Mouse (Mus musculus) midbrain, embryonic 15.5 days (tissue): ENCODE measurements around the gene Psd4. TPM values are rescaled to one million over a fixed set of nuclear protein-coding genes. Genes with fewer than 3 reads are reported as not detected.

Experiments
- ATAC-seq: fragments of 200-750 bp; cut with Nextera tagmentation; replicated peaks from 2 replicates; pipeline ENCODE4 v1.8.0; 2017; ENCODE audit warnings: moderate TSS enrichment
- H3K27ac ChIP-seq: fragments of 300-500 bp; sonication (generic); 2 replicates; pipeline ENCODE4 v1.5.1; 2015; ENCODE audit warnings: mild to moderate bottlenecking, inconsistent platforms
- H3K27me3 ChIP-seq: fragments of 300-500 bp; sonication (generic); replicated peaks from 2 replicates; pipeline ENCODE4 v1.6.1; 2015; ENCODE audit warnings: inconsistent platforms
- H3K36me3 ChIP-seq: fragments of 300-500 bp; sonication (generic); replicated peaks from 2 replicates; pipeline ENCODE4 v1.6.1; 2015; ENCODE audit warnings: inconsistent platforms
- H3K4me1 ChIP-seq: fragments of 300-500 bp; sonication (generic); 2 replicates; pipeline ENCODE4 v1.6.1; 2015; ENCODE audit warnings: inconsistent platforms
- H3K4me2 ChIP-seq: fragments of 300-500 bp; sonication (generic); 2 replicates; pipeline ENCODE4 v1.6.1; 2015; ENCODE audit warnings: inconsistent platforms, mild to moderate bottlenecking, moderate library complexity
- H3K4me3 ChIP-seq: fragments of 300-500 bp; sonication (generic); 2 replicates; pipeline ENCODE4 v1.5.1; 2015; ENCODE audit warnings: mild to moderate bottlenecking, inconsistent platforms
- H3K9ac ChIP-seq: fragments of 300-500 bp; sonication (generic); 2 replicates; pipeline ENCODE4 v1.6.1; 2015; ENCODE audit warnings: mild to moderate bottlenecking, inconsistent platforms
- H3K9me3 ChIP-seq: fragments of 300-500 bp; sonication (generic); 2 replicates; pipeline ENCODE4 v1.6.1; 2016; ENCODE audit warnings: inconsistent platforms
- WGBS: fragments of 180-500 bp; shearing (Covaris S2); methylation state at CpG from one replicate; pipeline ENCODE4 v1.1.7; 2015; ENCODE audit warnings: mixed read lengths; 5-methylcytosine and 5-hydroxymethylcytosine counted together
- polyA plus RNA-seq: library from polyadenylated mRNA; unstranded; fragments of >200 nt; fragmentation: Nextera tagmentation; extraction: Ambion mirVana; gene quantifications from 2 replicates; pipeline ENCODE4 v1.2.1, GENCODE M21; 2015

The Psd4 gene
- polyA plus RNA-seq, 1 experiment from 2014 or later = 0.72 TPM

DNA sequence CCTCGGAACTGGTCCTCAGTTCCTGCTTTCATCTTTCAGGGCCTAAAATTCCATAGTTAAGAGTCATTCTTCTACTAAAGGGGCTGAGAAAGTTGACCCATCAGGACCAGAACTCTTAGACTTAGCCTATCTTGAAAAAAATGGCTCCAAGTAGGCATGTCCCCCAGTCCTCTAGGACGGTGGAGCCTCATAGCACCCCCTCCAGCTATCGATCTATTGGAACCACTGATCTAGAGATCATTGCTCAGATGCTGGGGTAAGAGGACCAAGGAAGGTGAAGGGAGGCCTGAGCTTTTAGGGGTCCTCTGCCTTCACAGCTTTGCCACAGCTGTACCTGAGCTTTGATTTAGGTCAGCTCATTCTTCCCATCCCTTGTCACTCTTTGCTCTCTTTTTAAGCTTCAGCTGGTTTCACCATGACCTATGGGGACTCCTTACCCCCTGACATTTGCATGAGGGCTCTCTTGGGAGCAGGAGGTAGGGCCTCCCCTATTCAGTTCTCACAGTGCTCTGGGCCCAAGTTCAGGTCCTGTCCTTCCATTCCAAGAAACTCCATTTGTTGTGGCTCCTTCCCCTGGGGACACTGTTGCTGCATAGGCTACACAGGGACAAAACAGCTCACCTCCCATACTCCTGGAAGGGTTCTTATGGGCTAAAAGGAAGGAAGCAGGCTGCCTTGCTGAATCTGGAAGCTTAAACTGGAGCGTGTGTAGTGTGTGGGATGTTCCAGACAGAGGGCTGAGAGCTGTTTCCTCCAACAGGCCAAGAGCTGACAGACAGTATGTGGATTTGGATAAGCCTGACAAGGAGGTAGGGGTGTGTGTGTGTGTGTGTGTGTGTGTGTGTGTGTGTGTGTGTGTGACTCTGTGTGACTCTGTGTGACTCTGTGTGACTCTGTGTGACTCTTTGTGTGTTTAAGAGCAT, 20.2 kb downstream of the Psd4 start:
- H3K4me2 ChIP-seq = no peak overlapping the region
- H3K4me1 ChIP-seq = no peaks in the 10 kb centered on the region
- no peaks in the 10 kb centered on the region for H3K27me3 ChIP-seq
- no peaks in the 10 kb centered on the region for H3K9me3 ChIP-seq
- no peak overlapping the region for H3K9ac ChIP-seq
- ATAC-seq = no peak
- H3K36me3 ChIP-seq = no peaks in the 10 kb centered on the region
- H3K27ac ChIP-seq = no peak overlapping the region
- no peak overlapping the region for H3K4me3 ChIP-seq
- 95% methylated on average over 4 of the region's 4 CpGs for WGBS

DNA sequence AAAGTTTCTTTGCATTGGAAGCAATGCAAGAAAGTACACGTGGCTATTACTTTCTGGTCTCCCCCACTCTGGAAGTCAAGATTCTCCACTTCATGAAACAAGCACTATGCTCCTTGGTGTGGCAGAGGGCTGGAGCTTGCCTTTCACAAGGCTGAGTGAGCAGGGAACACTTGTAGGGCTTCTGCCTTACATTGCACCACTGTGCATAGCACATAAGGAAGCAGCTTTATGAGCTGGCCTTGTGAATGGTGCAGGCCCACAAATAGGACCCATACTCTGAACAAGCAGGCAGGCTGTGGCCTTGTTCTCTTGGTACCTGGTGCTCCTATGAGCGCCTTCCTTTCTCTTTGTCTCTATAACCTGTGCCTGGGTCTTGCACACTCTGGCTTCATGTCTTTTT, 25.9 kb downstream of the Psd4 start:
- H3K4me2 ChIP-seq = no peak overlapping the region
- H3K9me3 ChIP-seq = no peaks in the 10 kb centered on the region
- ATAC-seq = no peak
- H3K4me3 ChIP-seq = no peak overlapping the region
- H3K9ac ChIP-seq = no peak overlapping the region
- 83% methylated on average over 2 of the region's 2 CpGs for WGBS
- no peak overlapping the region for H3K27ac ChIP-seq
- no peaks in the 10 kb centered on the region for H3K4me1 ChIP-seq
- H3K27me3 ChIP-seq = no peaks in the 10 kb centered on the region
- H3K36me3 ChIP-seq = no peaks in the 10 kb centered on the region

- H3K4me1 ChIP-seq = no peaks in the 10 kb centered on the region
- 18% methylated on average over 2 of the region's 2 CpGs for WGBS
- no peak for ATAC-seq
- no peak overlapping the region for H3K4me3 ChIP-seq
- no peaks in the 10 kb centered on the region for H3K9me3 ChIP-seq
- no peaks in the 10 kb centered on the region for H3K27me3 ChIP-seq
- H3K36me3 ChIP-seq = no peaks in the 10 kb centered on the region
- H3K4me2 ChIP-seq = no peak overlapping the region
- H3K9ac ChIP-seq = no peak overlapping the region
- H3K27ac ChIP-seq = no peak overlapping the region
These were observed 29.7 kb downstream of the Psd4 start for GRCm38 (mm10) chr2:24397115-24397514.

GRCm38 (mm10) chr2:24400711-24401110, 33.3 kb downstream of the Psd4 start:
- Histone ChIP-seq H3K27ac (no peak overlapping the region), H3K9ac (no peak overlapping the region), H3K27me3 (no peaks in the 10 kb centered on the region), H3K4me2 (no peak overlapping the region), H3K36me3 (no peaks in the 10 kb centered on the region), H3K4me1 (peaks cover 6% of the 10 kb centered on the region), H3K9me3 (no peaks in the 10 kb centered on the region), H3K4me3 (no peak overlapping the region)
- 91% methylated on average over 3 of the region's 3 CpGs for WGBS
- no peak for ATAC-seq

GRCm38 (mm10) chr2:24405345-24406012, 38.1 kb downstream of the Psd4 start:
- Histone ChIP-seq H3K4me2 (peak overlapping the region; percentile 55), H3K36me3 (no peaks in the 10 kb centered on the region), H3K27ac (no peak overlapping the region), H3K9me3 (no peaks in the 10 kb centered on the region), H3K4me1 (peaks cover 6% of the 10 kb centered on the region), H3K27me3 (no peaks in the 10 kb centered on the region; the same call in 1 of the 2 replicates), H3K4me3 (peak overlapping the region; percentile 21), H3K9ac (peak overlapping the region; percentile 41; the same call in 1 of the 2 replicates)
- WGBS = 11% methylated on average over 23 of the region's 23 CpGs
- peak; percentile 83 for ATAC-seq

DNA sequence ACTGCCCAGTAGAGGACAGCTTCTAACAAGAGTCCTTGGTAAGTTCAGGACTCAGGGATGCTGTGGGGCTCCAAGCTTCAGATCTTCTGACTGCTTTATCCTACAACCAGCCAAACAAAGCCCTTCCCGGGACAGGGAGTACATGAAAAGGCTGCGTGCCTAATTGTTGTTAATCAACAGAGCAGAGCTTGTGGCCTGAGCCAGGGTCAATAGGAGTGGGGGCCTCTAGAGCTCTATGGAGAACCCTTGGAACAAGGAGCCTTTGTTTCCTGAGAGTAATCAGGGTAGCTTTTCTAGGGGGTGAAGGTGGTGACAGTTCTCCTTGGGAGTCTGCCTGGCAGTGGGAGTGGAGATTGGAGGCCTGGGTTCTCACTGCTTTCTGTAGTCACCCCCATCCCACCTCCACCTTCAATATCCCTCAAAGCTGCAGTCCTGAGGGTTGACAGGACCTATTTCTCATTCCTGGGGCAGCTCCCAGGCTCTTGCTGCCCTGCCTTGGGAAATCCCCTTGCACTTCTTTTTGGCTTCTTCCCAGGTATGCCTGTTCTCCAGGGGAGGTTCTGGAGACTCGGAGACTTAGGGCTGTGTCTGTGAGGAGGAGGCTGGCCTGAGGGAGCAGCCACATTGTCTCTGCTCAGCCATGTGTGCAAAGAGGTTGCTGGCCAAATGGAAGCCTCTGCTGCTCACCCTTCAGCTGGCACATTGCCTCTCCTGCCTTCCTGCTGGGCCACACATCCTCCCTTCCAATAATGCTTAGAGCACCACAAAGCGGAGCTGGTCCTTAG, 40.5 kb downstream of the Psd4 start:
- ATAC-seq = no peak
- Histone ChIP-seq H3K27ac (no peak overlapping the region), H3K36me3 (no peaks in the 10 kb centered on the region), H3K4me1 (peaks cover 6% of the 10 kb centered on the region), H3K9me3 (no peaks in the 10 kb centered on the region), H3K27me3 (no peaks in the 10 kb centered on the region; the same call in 1 of the 2 replicates), H3K4me3 (no peak overlapping the region), H3K4me2 (no peak overlapping the region), H3K9ac (no peak overlapping the region)
- WGBS = 13% methylated on average over 4 of the region's 4 CpGs

GRCm38 (mm10) chr2:24409166-24409565, 41.8 kb downstream of the Psd4 start:
- H3K9me3 ChIP-seq = no peaks in the 10 kb centered on the region
- 6% methylated on average over 2 of the region's 2 CpGs for WGBS
- H3K4me3 ChIP-seq = no peak overlapping the region
- H3K27ac ChIP-seq = no peak overlapping the region
- no peak overlapping the region for H3K4me2 ChIP-seq
- no peaks in the 10 kb centered on the region for H3K36me3 ChIP-seq
- no peaks in the 10 kb centered on the region; the same call in 1 of the 2 replicates for H3K27me3 ChIP-seq
- peak; percentile 62 for ATAC-seq
- no peak overlapping the region for H3K9ac ChIP-seq
- H3K4me1 ChIP-seq = peaks cover 6% of the 10 kb centered on the region

DNA sequence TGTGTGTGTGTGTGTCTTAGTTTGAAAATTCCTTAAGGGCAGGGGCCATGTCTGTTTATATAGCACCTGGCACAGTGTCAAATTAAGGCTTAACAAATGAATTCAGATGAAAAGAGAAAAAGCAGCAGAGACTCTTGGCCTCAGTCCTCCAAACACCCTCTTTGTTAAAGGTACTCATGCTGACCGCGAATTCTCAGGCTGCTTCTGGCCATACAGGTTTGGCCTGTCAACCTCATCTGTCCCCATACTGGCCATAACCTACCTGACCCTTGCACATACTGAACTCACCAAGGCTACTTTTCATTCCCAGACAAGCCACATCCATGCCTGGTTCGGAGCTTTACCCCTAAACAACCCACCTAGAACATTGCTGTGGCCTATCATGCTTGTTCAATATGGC, 45.8 kb downstream of the Psd4 start:
- H3K4me3 ChIP-seq = no peak overlapping the region
- H3K4me2 ChIP-seq = no peak overlapping the region
- H3K27ac ChIP-seq = no peak overlapping the region
- peaks cover 11% of the 10 kb centered on the region for H3K4me1 ChIP-seq
- ATAC-seq = no peak
- no peak overlapping the region for H3K9ac ChIP-seq
- H3K27me3 ChIP-seq = no peaks in the 10 kb centered on the region
- WGBS = 69% methylated on average over 3 of the region's 3 CpGs
- H3K9me3 ChIP-seq = no peaks in the 10 kb centered on the region
- H3K36me3 ChIP-seq = no peaks in the 10 kb centered on the region

DNA sequence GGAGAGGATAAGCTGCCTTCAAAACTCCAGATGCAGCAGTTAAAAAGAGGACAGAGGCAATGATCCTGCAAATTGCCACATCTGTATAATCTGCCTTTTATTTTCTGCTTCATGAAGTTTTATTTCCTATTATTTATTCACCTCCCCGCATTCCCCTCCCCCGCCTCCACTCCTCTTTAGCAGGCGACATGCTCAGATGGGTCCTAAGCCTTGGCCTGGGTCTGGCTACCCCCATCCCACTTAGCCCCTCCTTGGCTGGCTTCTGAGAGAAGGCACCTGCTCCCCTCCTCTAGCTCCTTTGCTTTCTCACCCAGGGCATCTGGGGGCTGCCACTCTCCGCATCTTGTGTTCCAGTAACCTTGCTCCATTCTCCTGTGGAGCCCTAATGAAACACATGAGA, 46.3 kb downstream of the Psd4 start:
- H3K9me3 ChIP-seq = no peaks in the 10 kb centered on the region
- no peak overlapping the region for H3K27ac ChIP-seq
- no peak overlapping the region for H3K4me3 ChIP-seq
- H3K9ac ChIP-seq = no peak overlapping the region
- no peaks in the 10 kb centered on the region for H3K27me3 ChIP-seq
- H3K4me2 ChIP-seq = no peak overlapping the region
- ATAC-seq = no peak
- H3K36me3 ChIP-seq = no peaks in the 10 kb centered on the region
- WGBS = 70% methylated on average over 4 of the region's 4 CpGs
- H3K4me1 ChIP-seq = peaks cover 11% of the 10 kb centered on the region

GRCm38 (mm10) chr2:24416668-24417067, 49.3 kb downstream of the Psd4 start:
- Histone ChIP-seq H3K4me2 (no peak overlapping the region), H3K27me3 (no peaks in the 10 kb centered on the region), H3K9ac (no peak overlapping the region), H3K9me3 (no peaks in the 10 kb centered on the region), H3K36me3 (no peaks in the 10 kb centered on the region), H3K4me1 (peaks cover 11% of the 10 kb centered on the region), H3K27ac (no peak overlapping the region), H3K4me3 (no peak overlapping the region)
- ATAC-seq = peak; percentile 73
- 2% methylated on average over 9 of the region's 9 CpGs for WGBS

GRCm38 (mm10) chr2:24417106-24417505, 49.7 kb downstream of the Psd4 start:
- no peaks in the 10 kb centered on the region for H3K9me3 ChIP-seq
- no peak overlapping the region for H3K27ac ChIP-seq
- H3K36me3 ChIP-seq = no peaks in the 10 kb centered on the region
- 18% methylated on average over 2 of the region's 2 CpGs for WGBS
- no peak overlapping the region for H3K4me3 ChIP-seq
- peaks cover 11% of the 10 kb centered on the region for H3K4me1 ChIP-seq
- 0 out of 2 replicates have a peak, but pooled peaks have one; percentile 29 for ATAC-seq
- no peak overlapping the region for H3K9ac ChIP-seq
- no peak overlapping the region for H3K4me2 ChIP-seq
- no peaks in the 10 kb centered on the region for H3K27me3 ChIP-seq

GRCm38 (mm10) chr2:24417564-24417963, 50.2 kb downstream of the Psd4 start:
- 92% methylated on average over 4 of the region's 4 CpGs for WGBS
- Histone ChIP-seq H3K9ac (no peak overlapping the region), H3K27me3 (no peaks in the 10 kb centered on the region), H3K27ac (no peak overlapping the region), H3K9me3 (no peaks in the 10 kb centered on the region), H3K4me1 (peaks cover 11% of the 10 kb centered on the region), H3K4me3 (no peak overlapping the region), H3K4me2 (no peak overlapping the region), H3K36me3 (no peaks in the 10 kb centered on the region)
- no peak for ATAC-seq
